Mouse (Mus musculus) embryo, embryonic 9.5 days (tissue): ENCODE data around the gene Glis1.
"Not testable (repeated sequence)": the region's sequence is repeated elsewhere in the genome, so short reads cannot be mapped to it uniquely, and the experiment has no call there.

Experiments used
- DNase-seq: peaks from one replicate; pipeline ENCODE4 v3.0.0-alpha.2; 2017; ENCODE audit errors: extremely low spot score

The Glis1 gene

DNA sequence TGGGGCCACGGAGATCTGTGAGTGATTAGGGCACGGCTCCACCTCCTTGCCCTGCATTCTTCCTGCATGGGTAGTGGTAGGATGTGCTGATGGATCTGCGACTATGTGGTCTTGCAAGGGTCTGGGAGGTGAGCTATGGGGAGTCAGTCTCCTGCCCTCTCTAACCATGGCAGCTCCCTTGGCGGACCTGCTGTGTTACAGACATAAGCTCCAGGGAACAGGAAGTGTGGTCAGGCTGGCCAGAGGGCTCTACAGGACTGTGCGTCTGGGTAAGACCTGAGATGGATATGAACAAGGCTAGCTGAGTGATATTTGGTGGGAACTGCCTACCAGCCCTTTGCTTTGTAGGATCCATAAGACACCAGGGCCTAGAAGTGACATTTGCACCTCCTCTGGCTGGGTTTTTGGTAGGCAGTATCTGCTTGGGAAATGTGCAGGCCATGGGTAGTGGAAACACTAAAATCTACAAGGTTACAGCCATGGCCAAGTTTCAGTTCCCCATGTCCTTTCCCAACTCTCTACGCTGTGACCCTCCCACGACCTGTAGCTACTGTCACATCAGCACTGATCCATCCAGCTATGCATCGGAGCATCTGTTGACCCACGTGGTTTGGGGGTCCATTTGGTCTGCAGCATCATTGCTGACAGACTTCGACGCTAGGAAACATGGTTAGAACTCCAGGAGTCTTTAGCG lies 142.9 kb downstream of the Glis1 start:
- no peak for DNase-seq

GRCm38 (mm10) chr4:107580883-107581282 lies 146.5 kb downstream of the Glis1 start:
- DNase-seq, result no peak

GRCm38 (mm10) chr4:107586391-107586790 lies 152.0 kb downstream of the Glis1 start:
- no peak for DNase-seq

DNA sequence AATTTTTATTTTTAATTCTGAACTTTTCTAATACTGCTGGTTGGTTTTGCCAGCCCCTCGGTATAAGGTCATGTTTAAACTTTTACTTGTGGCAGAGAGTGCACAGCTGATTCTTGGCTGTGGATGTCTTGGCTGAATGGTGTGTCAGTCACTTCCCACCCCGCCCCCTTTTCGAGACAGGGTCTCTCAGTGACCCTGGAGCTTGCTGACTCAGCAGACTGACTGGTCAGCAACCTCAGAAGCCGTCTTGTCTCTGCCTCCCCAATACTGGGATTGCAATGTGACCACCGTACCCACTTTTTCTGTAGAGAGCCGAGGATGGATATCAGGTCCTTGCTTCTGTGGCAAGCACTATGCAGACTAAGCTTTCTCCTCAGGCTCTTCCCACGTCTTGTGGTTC lies 154.2 kb downstream of the Glis1 start:
- DNase-seq, result no peak

DNA sequence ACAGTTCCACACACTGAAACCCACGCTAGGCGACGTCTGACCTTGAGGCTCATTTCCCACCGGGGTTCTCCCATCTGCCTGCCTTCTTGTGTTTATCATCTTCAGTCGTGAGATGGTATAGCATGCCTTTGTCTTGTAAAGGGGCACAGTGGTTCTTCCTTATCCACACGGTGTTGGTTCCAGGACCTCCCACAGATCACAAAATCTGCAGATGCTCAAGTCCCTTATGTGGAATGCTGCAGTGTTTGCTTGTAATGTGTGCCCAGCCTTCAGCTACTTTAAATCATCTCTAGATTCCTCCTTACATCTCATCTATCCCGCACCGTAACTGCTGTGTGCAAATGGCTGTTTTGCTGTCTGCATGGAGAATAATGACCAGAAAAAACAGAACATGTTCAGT lies 154.7 kb downstream of the Glis1 start:
- no peak for DNase-seq

DNA sequence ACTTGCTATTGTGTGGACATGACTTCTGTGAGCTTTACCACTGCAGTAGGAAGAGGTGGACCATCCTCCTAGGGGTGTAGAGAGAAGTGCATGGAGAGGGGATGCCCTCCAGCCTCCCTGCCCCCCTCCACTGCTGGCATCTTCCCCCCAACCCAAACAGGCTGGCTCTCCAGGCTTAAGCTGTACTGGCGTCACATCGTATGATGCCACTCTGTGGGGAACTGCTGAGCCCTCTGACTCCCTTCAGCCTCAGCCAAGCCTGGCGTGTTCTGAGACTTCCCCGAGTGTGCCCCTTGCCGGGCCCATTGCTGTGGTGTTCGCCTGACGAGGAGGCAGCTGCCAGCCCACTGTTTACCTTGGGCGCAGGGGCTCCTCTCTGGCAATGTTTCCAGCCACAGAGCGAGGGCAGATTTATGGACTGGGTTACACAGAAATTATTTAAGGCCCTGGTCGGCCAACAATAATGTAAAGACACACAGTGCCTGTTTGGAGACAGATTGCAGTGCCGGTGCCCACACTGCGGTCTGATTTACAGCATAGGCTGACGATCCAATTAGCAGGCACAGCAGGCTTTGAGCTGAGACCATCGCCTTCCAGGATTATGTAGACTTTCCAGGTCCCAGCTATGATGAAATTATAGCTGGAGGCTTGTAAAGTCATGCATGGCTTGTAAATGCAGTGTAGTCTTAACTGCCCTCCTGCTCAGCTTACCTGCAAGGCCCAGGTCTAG lies 156.6 kb downstream of the Glis1 start:
- DNase-seq, result no peak

DNA sequence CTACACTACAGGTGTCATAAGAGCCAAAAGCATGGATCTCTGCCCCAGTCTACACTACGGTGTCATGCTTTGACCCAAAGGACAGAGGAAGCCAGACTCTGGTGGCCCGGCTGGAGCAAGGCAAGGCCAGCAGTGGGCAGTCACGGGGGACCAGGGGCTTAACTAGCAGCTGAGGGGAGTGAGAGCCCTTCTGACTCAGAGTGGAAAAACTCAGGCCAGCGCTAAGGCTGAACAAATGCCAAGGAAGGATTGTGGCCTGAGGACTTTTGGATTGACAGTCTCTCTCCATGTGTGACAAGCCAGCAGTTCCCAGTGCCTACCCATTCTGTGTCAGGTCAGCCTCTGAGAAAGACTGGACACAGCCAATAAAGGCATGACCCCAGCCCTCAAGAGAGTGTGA lies 159.0 kb downstream of the Glis1 start:
- no peak for DNase-seq

- DNase-seq, result peak; percentile 39
Observed at GRCm38 (mm10) chr4:107597226-107597897, 163.0 kb downstream of the Glis1 start.

DNA sequence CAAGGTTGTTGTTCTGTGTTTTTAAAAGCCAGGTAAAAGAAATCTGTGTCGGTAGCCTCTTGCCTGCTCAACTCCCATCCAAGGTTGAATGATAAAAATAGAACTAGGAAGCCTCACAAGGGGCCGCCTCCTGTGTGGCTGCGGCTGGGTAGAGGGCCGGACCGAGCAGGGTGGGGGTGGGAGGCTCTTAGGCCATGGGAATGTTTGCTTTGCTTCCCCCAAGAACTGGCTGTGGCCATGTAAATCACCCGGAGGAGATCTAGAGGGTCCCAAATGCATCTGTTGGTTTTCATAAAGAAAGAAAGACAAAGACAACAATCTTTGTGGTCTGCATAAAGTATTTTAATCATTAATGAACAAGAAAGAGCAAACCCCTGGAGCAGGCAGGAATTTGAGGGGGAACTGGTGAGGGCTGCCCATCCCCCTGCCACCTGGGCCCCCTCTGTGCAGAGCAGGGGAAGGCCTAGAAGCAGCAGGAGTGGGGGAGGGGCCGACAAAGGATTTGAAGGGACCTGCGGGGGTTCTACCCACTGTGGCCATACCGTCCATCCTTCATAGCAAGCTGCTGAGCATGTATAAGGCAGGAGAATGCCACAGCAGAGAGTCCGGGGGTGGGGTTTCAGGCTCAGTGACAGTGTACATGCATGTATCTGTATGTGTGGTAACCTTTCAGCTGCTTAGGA lies 163.6 kb downstream of the Glis1 start:
- peak; percentile 37 for DNase-seq

GRCm38 (mm10) chr4:107598581-107598958 lies 164.2 kb downstream of the Glis1 start:
- not testable (repeated sequence) for DNase-seq

DNA sequence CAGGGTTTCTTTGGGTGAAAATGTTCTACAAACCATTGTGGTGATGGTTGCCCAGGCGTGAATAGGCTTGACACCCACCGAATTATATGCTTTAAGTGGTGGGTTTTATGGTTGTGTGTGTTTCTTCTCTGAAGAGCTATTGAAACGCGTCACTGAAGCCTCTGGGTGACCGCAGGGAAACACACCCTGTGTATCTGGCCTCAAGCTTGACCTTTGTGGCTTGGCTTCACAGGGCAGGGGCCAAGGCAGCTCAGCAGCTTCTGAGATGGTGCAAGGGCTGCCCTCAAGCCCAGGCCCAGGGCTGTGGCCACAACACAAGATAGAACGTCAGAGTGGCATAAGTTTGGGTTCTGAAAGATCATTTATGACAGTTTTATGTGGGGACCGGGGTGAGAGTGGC lies 167.9 kb downstream of the Glis1 start:
- no peak for DNase-seq

DNA sequence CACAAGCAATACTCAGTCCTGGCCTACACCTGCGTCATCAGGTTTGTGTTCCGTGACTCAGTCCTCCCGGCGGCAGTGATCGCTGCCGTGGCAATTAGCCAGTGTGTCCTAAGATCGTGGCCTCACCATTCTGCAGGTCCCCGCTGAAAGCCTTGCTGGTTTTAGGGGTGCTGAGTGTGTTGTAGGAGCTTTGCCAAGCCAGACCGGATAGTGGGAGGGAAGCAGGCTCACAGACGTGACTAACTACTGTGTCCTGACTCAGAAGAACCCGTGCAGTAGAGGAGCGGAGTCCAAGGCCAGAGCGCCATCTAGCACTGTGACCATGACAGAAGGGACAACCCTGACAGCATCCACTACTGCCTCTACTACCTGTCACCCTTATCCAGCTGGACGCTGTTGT lies 168.4 kb downstream of the Glis1 start:
- no peak for DNase-seq

DNA sequence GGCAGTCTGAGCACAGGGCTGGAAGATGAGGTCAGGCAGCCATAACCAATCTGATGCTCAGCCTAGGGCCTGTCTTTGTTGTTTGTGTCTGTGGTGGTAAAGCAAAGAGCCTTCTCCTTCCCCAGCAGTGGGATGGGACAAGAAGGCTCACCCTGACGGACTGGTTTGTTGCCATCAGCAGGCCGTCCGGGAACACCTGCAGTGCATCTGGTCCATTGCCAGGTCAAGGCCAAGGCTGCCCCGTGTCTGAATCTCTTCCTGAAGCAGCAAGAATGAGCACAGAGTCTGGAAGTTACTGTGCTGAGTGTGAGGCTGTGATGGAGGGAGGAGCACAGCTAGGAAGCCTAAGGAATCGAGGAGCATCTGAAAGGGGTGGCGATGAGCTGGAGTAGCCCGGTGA lies 168.8 kb downstream of the Glis1 start:
- no peak for DNase-seq

GRCm38 (mm10) chr4:107605964-107606602 lies 171.7 kb downstream of the Glis1 start:
- no peak for DNase-seq

DNA sequence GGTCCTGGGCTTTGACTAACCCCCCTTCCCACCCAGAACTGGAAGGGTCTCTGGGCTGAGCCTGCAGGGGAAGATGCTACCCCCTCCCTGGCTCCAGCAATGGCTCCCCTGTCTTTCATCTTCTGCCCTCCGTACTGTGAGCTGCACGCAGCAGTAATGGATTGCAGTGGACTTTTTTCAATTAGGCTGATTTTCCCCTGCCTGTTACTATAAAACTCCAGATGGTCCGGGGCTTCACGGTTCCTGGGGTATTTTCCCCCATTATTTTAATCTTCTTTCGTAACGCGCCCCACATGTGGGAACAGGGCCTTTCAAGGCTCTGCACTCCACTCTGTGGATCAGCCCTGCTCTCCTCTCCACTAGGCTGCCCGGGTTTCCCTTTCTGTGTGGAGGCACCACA lies 175.4 kb downstream of the Glis1 start:
- DNase-seq, result no peak

GRCm38 (mm10) chr4:107611888-107612650 lies 177.7 kb downstream of the Glis1 start:
- DNase-seq, result no peak

GRCm38 (mm10) chr4:107617596-107618230 lies 183.3 kb downstream of the Glis1 start:
- DNase-seq, result no peak

- DNase-seq, result no peak
Observed at GRCm38 (mm10) chr4:107619487-107619886, 185.1 kb downstream of the Glis1 start.

GRCm38 (mm10) chr4:107621366-107621765 lies 187.0 kb downstream of the Glis1 start:
- DNase-seq, result no peak

GRCm38 (mm10) chr4:107622296-107622695 lies 187.9 kb downstream of the Glis1 start:
- DNase-seq, result no peak

DNA sequence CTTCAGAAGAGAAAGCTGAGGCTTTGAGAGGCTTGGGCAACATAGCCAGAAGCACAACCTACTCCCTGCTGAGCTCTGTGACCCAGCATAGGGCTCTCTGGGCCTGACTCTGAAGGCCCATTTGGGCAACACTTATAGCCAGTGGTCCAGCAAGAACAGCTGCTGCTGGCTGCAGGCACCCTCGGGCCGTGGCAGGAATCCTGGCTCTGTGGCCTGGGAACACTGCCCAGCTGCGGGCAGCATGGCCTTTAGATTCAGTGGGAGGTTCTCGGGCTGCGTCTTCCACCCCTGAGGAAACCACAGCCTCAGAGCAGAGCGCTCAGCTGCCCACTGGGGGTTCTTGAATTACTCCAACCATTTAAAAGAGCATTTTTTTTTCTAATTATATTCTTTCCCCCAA lies 189.5 kb downstream of the Glis1 start:
- no peak for DNase-seq
